Mouse (Mus musculus): ENCODE data around the gene Bud13. TPM values are rescaled to one million over a fixed set of nuclear protein-coding genes. Genes with fewer than 3 reads are reported as not detected.
"Not testable (repeated sequence)": the region's sequence is repeated elsewhere in the genome, so short reads cannot be mapped to it uniquely, and the experiment has no call there.

Bud13 gene
- total RNA-seq, 2 experiments from 2014 or later, result 10.1 to 12.9 TPM

- no peak for DNase-seq (ENCODE audit: low spot score)
Measured at GRCm38 (mm10) chr9:46298381-46298780, 15.6 kb downstream of the Bud13 start.

GRCm38 (mm10) chr9:46302142-46302541 is 19.3 kb downstream of the Bud13 start:
- DNase-seq (ENCODE audit: low spot score), result peak; percentile 38

- DNase-seq (ENCODE audit: low spot score), result no peak
Measured at GRCm38 (mm10) chr9:46309121-46309520, 26.3 kb downstream of the Bud13 start.

- DNase-seq (ENCODE audit: low spot score), result peak; percentile 62
Measured at GRCm38 (mm10) chr9:46314507-46314906, 31.7 kb downstream of the Bud13 start.

- no peak for DNase-seq (ENCODE audit: low spot score)
Measured at GRCm38 (mm10) chr9:46314921-46315320, 32.1 kb downstream of the Bud13 start.

GRCm38 (mm10) chr9:46315807-46316365 is 33.1 kb downstream of the Bud13 start:
- DNase-seq (ENCODE audit: low spot score), result no peak

GRCm38 (mm10) chr9:46316388-46316787 is 33.6 kb downstream of the Bud13 start:
- no peak for DNase-seq (ENCODE audit: low spot score)

- DNase-seq (ENCODE audit: low spot score), result no peak
Measured at GRCm38 (mm10) chr9:46316909-46317308, 34.1 kb downstream of the Bud13 start.

GRCm38 (mm10) chr9:46317957-46318356 is 35.1 kb downstream of the Bud13 start:
- no peak for DNase-seq (ENCODE audit: low spot score)

- DNase-seq (ENCODE audit: low spot score), result not testable (repeated sequence)
Measured at GRCm38 (mm10) chr9:46319886-46320285, 37.1 kb downstream of the Bud13 start, which contains the start of gene 4931429L15Rik. TSS of gene 4931429L15Rik (minus strand) at chr9:46319986.

- DNase-seq (ENCODE audit: low spot score), result no peak
Measured at GRCm38 (mm10) chr9:46320461-46320860, 37.7 kb downstream of the Bud13 start.

GRCm38 (mm10) chr9:46326694-46327405 is 44.0 kb downstream of the Bud13 start:
- DNase-seq (ENCODE audit: low spot score), result no peak

- DNase-seq (ENCODE audit: low spot score), result no peak
Measured at GRCm38 (mm10) chr9:46327706-46328571, 45.1 kb downstream of the Bud13 start.

GRCm38 (mm10) chr9:46328572-46329249 is 45.9 kb downstream of the Bud13 start:
- DNase-seq (ENCODE audit: low spot score), result no peak

- DNase-seq (ENCODE audit: low spot score), result no peak
Measured at GRCm38 (mm10) chr9:46329250-46329648, 46.4 kb downstream of the Bud13 start.

GRCm38 (mm10) chr9:46329801-46330585 is 47.2 kb downstream of the Bud13 start:
- no peak for DNase-seq (ENCODE audit: low spot score)

- DNase-seq (ENCODE audit: low spot score), result no peak
Measured at GRCm38 (mm10) chr9:46330586-46330895, 47.7 kb downstream of the Bud13 start.

GRCm38 (mm10) chr9:46331301-46331700 is 48.5 kb downstream of the Bud13 start:
- no peak for DNase-seq (ENCODE audit: low spot score)

- no peak for DNase-seq (ENCODE audit: low spot score)
Measured at GRCm38 (mm10) chr9:46334471-46335025, 51.7 kb downstream of the Bud13 start.

GRCm38 (mm10) chr9:46335461-46335995 is 52.7 kb downstream of the Bud13 start:
- DNase-seq (ENCODE audit: low spot score), result no peak
